Mouse (Mus musculus) right cerebral cortex, postnatal 4 days (tissue): ENCODE measurements around the gene Sec22a.

Experiments used
- DNase-seq: peaks from one replicate; pipeline ENCODE4 v3.0.0-alpha.2; 2022

The Sec22a gene

GRCm38 (mm10) chr16:35309634-35310033 lies 54.1 kb downstream of the Sec22a start:
- DNase-seq = no peak

- no peak for DNase-seq
Measured at GRCm38 (mm10) chr16:35308486-35309143, 55.1 kb downstream of the Sec22a start.

- DNase-seq = no peak
Measured at GRCm38 (mm10) chr16:35308016-35308415, 55.7 kb downstream of the Sec22a start.

- no peak for DNase-seq
Measured at GRCm38 (mm10) chr16:35307331-35307730, 56.4 kb downstream of the Sec22a start.

- no peak for DNase-seq
Measured at GRCm38 (mm10) chr16:35306631-35307030, 57.1 kb downstream of the Sec22a start.

GRCm38 (mm10) chr16:35305226-35305625 lies 58.5 kb downstream of the Sec22a start:
- DNase-seq = no peak

- no peak for DNase-seq
Measured at GRCm38 (mm10) chr16:35304416-35304815, 59.3 kb downstream of the Sec22a start.

- DNase-seq = no peak
Measured at GRCm38 (mm10) chr16:35303721-35304120, 60.0 kb downstream of the Sec22a start.

- DNase-seq = no peak
Measured at GRCm38 (mm10) chr16:35302441-35303280, 61.1 kb downstream of the Sec22a start.

- no peak for DNase-seq
Measured at GRCm38 (mm10) chr16:35300156-35300555, 63.6 kb downstream of the Sec22a start.

- DNase-seq = no peak
Measured at GRCm38 (mm10) chr16:35297786-35298185, 65.9 kb downstream of the Sec22a start.

- DNase-seq = no peak
Measured at GRCm38 (mm10) chr16:35287244-35287643, 76.5 kb downstream of the Sec22a start.

GRCm38 (mm10) chr16:35285821-35286220 lies 77.9 kb downstream of the Sec22a start:
- no peak for DNase-seq

GRCm38 (mm10) chr16:35282456-35282855 lies 81.3 kb downstream of the Sec22a start:
- DNase-seq = no peak

GRCm38 (mm10) chr16:35278166-35278565 lies 85.6 kb downstream of the Sec22a start:
- DNase-seq = no peak

GRCm38 (mm10) chr16:35272417-35272816 lies 91.3 kb downstream of the Sec22a start:
- DNase-seq = no peak

- DNase-seq = no peak
Measured at GRCm38 (mm10) chr16:35271572-35271971, 92.1 kb downstream of the Sec22a start.

- DNase-seq = no peak
Measured at GRCm38 (mm10) chr16:35270945-35271344, 92.8 kb downstream of the Sec22a start.

GRCm38 (mm10) chr16:35270353-35270934 lies 93.3 kb downstream of the Sec22a start:
- peak; percentile 91 for DNase-seq
